Mouse (Mus musculus): ENCODE measurements at regions not wholly inside any gene's neighbourhood (a gene's known extent, or its start where the extent isn't known, plus 50 kb on each side); places are given as distances from the start of the nearest gene placed in this dataset.

GRCm38 (mm10) chr2:139356280-139357010 is 137.3 kb upstream of the Sptlc3 start:
- DNase-seq (ENCODE audit: extremely low read depth, low read depth), result no peak

- no peak for DNase-seq (ENCODE audit: extremely low read depth, low read depth)
Measured at GRCm38 (mm10) chr2:139362245-139362847, 131.4 kb upstream of the Sptlc3 start.

- no peak for DNase-seq (ENCODE audit: extremely low read depth, low read depth)
Measured at GRCm38 (mm10) chr2:139370070-139370469, 123.6 kb upstream of the Sptlc3 start.

- DNase-seq (ENCODE audit: extremely low read depth, low read depth), result no peak
Measured at GRCm38 (mm10) chr2:139380285-139380684, 113.4 kb upstream of the Sptlc3 start.

- DNase-seq (ENCODE audit: extremely low read depth, low read depth), result peak; percentile 6
Measured at GRCm38 (mm10) chr2:139381628-139382027, 112.1 kb upstream of the Sptlc3 start.

- no peak for DNase-seq (ENCODE audit: extremely low read depth, low read depth)
Measured at GRCm38 (mm10) chr2:139413559-139413958, 80.2 kb upstream of the Sptlc3 start.

- no peak for DNase-seq (ENCODE audit: extremely low read depth, low read depth)
Measured at GRCm38 (mm10) chr2:139417506-139417905, 76.2 kb upstream of the Sptlc3 start.

- no peak for DNase-seq (ENCODE audit: extremely low read depth, low read depth)
Measured at GRCm38 (mm10) chr2:139422678-139423077, 71.0 kb upstream of the Sptlc3 start.

GRCm38 (mm10) chr2:139423413-139423812 is 70.3 kb upstream of the Sptlc3 start:
- no peak for DNase-seq (ENCODE audit: extremely low read depth, low read depth)

Data from MEL-GATA-1-ER (cell line).